Mouse (Mus musculus): Measurements from ENCODE around the gene Six4. TPM values are rescaled to one million over a fixed set of nuclear protein-coding genes. Genes with fewer than 3 reads are reported as not detected.

Six4 gene
- polyA plus RNA-seq, 1 experiment, result 4.9 TPM

DNA sequence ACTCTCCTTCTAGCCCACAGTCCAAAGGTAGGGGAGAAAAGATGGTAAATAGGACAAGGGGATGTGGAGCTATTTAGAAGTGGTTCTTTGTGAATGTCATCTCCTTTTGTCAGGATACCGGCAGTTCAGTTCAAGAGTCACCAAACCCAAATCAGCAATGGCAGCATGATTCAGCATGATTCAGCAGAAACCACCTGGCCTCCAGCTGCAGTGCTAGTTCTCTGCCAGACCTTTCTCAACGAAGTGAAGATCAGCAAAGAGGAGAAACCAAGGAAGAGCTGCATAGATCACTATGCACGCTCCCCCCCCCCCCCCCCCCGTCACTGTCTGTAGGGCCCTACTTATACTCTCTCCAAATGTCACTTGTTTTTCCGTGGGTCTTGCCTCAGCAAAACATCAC, 24.3 kb downstream of the Six4 start:
- H3K36me3 ChIP-seq (ENCODE audit: control insufficient read depth, insufficient read depth), result no peaks in the 10 kb centered on the region
- H3K27me3 ChIP-seq (ENCODE audit: control insufficient read depth, insufficient read depth, insufficient read length), result no peaks in the 10 kb centered on the region
- no peak overlapping the region for H3K4me2 ChIP-seq (ENCODE audit: low read depth)
- TF ChIP-seq REST (IDR thresholded peaks at IDR 0.05; ENCODE audit: insufficient read depth, insufficient read length) (no peak), TCF3 (IDR thresholded peaks at IDR 0.05; ENCODE audit: insufficient read length, low read depth) (no peak), USF1 (IDR thresholded peaks at IDR 0.05; ENCODE audit: low read depth) (no peak), TCF12 (IDR thresholded peaks at IDR 0.05; ENCODE audit: insufficient read depth, poor library complexity, severe bottlenecking) (no peak), POLR2A (IDR thresholded peaks at IDR 0.05; ENCODE audit: insufficient read length, low read depth) (no peak), POLR2AphosphoS2 (IDR thresholded peaks at IDR 0.05; ENCODE audit: insufficient read length, low read depth) (no peak), MYOD1 (IDR thresholded peaks at IDR 0.05; ENCODE audit: control insufficient read depth in 1 of 3, insufficient read length in 2 of 3, low read depth in 2 of 3) (no peak), SRF (IDR thresholded peaks at IDR 0.05; ENCODE audit: control insufficient read depth, insufficient read length, low read depth) (no peak)
- H3K79me2 ChIP-seq (ENCODE audit: control insufficient read depth, insufficient read depth), result no peaks in the 10 kb centered on the region
- no peak overlapping the region for H3K4me3 ChIP-seq
- no peak overlapping the region for H3ac ChIP-seq (ENCODE audit: control insufficient read depth, insufficient read length)

DNA sequence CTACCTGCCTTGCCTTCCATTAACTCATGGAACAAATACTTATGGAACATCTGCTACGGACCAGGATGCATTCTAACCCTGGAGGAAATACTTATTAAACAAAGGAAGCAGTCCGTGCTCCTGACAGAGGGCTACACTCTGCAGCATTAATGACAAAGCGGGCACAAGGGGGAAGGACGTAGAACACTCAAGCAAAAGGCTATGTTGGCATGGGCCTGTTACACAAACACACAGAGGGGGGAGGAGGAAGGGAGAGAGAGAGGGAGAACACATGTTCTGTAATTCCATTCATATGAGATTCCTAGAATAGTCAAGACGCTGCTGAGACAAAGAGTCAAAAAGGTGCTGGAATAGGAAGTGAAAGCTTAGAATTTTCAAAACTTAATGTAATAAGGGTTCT, 24.8 kb downstream of the Six4 start:
- no peak for TF ChIP-seq MYOG (IDR thresholded peaks at IDR 0.05; ENCODE audit: control insufficient read depth in 1 of 3, insufficient read depth in 1 of 3, insufficient read length in 2 of 3, low read depth in 2 of 3)
- TF ChIP-seq CEBPB (IDR thresholded peaks at IDR 0.05; ENCODE audit: insufficient read depth, poor library complexity, severe bottlenecking), result no peak
- no peak for TF ChIP-seq POLR2AphosphoS2 (IDR thresholded peaks at IDR 0.05; ENCODE audit: insufficient read length, low read depth)
- no peak for TF ChIP-seq SRF (IDR thresholded peaks at IDR 0.05; ENCODE audit: control insufficient read depth, insufficient read length, low read depth)
- TF ChIP-seq E2F4 (IDR thresholded peaks at IDR 0.05; ENCODE audit: insufficient read depth), result no peak
- TF ChIP-seq REST (IDR thresholded peaks at IDR 0.05; ENCODE audit: insufficient read depth, insufficient read length), result no peak
- no peak for TF ChIP-seq POLR2A (IDR thresholded peaks at IDR 0.05; ENCODE audit: insufficient read length, low read depth)
- TF ChIP-seq USF1 (IDR thresholded peaks at IDR 0.05; ENCODE audit: low read depth), result no peak
- no peak for TF ChIP-seq MAX (IDR thresholded peaks at IDR 0.05; ENCODE audit: low read depth)
- no peak for TF ChIP-seq MYOD1 (IDR thresholded peaks at IDR 0.05; ENCODE audit: control insufficient read depth in 1 of 3, insufficient read length in 2 of 3, low read depth in 2 of 3)
- no peak for TF ChIP-seq TCF12 (IDR thresholded peaks at IDR 0.05; ENCODE audit: insufficient read depth, poor library complexity, severe bottlenecking)
- TF ChIP-seq TCF3 (IDR thresholded peaks at IDR 0.05; ENCODE audit: insufficient read length, low read depth), result no peak
- no peak overlapping the region for H3K4me2 ChIP-seq (ENCODE audit: low read depth)
- no peaks in the 10 kb centered on the region for H3K79me2 ChIP-seq (ENCODE audit: control insufficient read depth, insufficient read depth)

DNA sequence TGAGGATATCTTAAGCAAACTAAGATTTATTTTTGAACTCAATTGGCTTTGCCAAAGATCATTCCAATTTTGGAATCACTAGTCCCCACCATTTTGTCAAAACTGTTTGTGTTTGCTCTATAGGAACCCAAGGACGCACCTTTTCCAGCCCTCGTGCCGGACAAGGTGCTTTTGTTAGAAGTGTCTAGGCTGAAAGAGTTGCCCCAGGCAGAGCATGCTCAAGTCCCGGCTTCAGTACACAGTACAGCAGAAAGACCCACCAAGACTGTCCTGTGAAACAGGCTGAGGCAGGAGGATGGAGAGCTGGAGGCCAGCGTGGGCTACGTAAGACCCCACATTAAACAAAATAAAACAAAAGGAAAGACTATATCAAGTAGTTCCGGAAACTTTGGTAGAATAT, 26.2 kb downstream of the Six4 start:
- no peak overlapping the region for H3K4me2 ChIP-seq (ENCODE audit: low read depth)
- H3K79me2 ChIP-seq (ENCODE audit: control insufficient read depth, insufficient read depth), result no peaks in the 10 kb centered on the region
- H3ac ChIP-seq (ENCODE audit: control insufficient read depth, insufficient read length), result no peak overlapping the region
- no peak for TF ChIP-seq MYOD1 (IDR thresholded peaks at IDR 0.05; ENCODE audit: control insufficient read depth in 1 of 3, insufficient read length in 2 of 3, low read depth in 2 of 3)
- TF ChIP-seq POLR2AphosphoS2 (IDR thresholded peaks at IDR 0.05; ENCODE audit: insufficient read length, low read depth), result no peak
- TF ChIP-seq USF1 (IDR thresholded peaks at IDR 0.05; ENCODE audit: low read depth), result no peak
- no peak for TF ChIP-seq POLR2A (IDR thresholded peaks at IDR 0.05; ENCODE audit: insufficient read length, low read depth)
- TF ChIP-seq SRF (IDR thresholded peaks at IDR 0.05; ENCODE audit: control insufficient read depth, insufficient read length, low read depth), result no peak
- no peak for TF ChIP-seq MAX (IDR thresholded peaks at IDR 0.05; ENCODE audit: low read depth)
- no peak for TF ChIP-seq REST (IDR thresholded peaks at IDR 0.05; ENCODE audit: insufficient read depth, insufficient read length)
- TF ChIP-seq TCF3 (IDR thresholded peaks at IDR 0.05; ENCODE audit: insufficient read length, low read depth), result no peak
- TF ChIP-seq CEBPB (IDR thresholded peaks at IDR 0.05; ENCODE audit: insufficient read depth, poor library complexity, severe bottlenecking), result no peak
- no peak for TF ChIP-seq TCF12 (IDR thresholded peaks at IDR 0.05; ENCODE audit: insufficient read depth, poor library complexity, severe bottlenecking)
- no peak for TF ChIP-seq E2F4 (IDR thresholded peaks at IDR 0.05; ENCODE audit: insufficient read depth)
- no peak for TF ChIP-seq MYOG (IDR thresholded peaks at IDR 0.05; ENCODE audit: control insufficient read depth in 1 of 3, insufficient read depth in 1 of 3, insufficient read length in 2 of 3, low read depth in 2 of 3)
- no peaks in the 10 kb centered on the region for H3K27me3 ChIP-seq (ENCODE audit: control insufficient read depth, insufficient read depth, insufficient read length)
- no peak overlapping the region for H3K4me3 ChIP-seq
- no peaks in the 10 kb centered on the region for H3K36me3 ChIP-seq (ENCODE audit: control insufficient read depth, insufficient read depth)

More for the DNA sequence above, 24.8 kb downstream of the Six4 start:
- Histone ChIP-seq H3K36me3 (ENCODE audit: control insufficient read depth, insufficient read depth) (no peaks in the 10 kb centered on the region), H3ac (ENCODE audit: control insufficient read depth, insufficient read length) (no peak overlapping the region), H3K27me3 (ENCODE audit: control insufficient read depth, insufficient read depth, insufficient read length) (no peaks in the 10 kb centered on the region), H3K4me3 (no peak overlapping the region)

DNA sequence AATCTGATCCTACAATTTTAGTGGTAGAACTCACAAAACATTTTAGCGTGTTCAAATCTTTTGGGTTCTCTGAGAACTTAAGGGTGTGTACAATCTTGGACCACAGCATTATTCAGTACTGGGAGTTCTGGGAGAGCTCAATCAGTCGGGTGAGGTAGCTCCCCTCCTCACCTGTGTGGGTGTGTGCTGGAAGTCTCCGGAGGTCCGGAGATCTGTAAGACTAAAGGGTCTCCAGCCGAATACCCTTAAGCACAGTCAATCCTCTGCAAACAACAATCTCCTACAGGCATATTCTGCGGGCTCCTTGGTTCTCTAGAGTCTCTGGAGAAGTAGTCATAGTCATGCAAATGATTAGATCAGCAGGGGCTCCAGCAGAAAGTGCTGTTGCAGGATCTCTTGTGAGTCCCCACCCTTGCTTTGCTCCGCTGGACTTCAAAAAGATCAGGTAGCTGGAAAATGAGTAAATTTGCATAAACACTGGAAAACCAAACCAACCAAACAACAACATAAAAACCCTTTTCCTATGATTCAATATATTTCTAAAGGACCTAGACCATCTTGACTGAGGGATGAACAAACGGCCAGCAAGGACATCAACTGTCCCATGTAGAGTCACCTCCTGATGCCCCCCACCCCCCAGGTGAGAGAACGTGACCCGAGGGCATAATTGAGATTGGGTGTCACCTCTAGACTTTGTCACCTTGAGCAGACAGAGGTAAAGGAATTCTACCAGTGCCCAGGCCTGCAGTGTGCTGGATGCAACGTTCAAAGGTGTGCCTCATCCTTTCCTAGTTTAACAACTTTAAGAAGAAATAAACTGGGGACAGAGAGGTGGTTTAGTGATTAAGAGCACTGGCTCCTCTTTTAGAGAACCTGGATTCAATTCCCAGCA, 27.3 kb downstream of the Six4 start:
- H3K36me3 ChIP-seq (ENCODE audit: control insufficient read depth, insufficient read depth), result no peaks in the 10 kb centered on the region
- H3K4me3 ChIP-seq, result no peak overlapping the region
- no peaks in the 10 kb centered on the region for H3K79me2 ChIP-seq (ENCODE audit: control insufficient read depth, insufficient read depth)
- H3ac ChIP-seq (ENCODE audit: control insufficient read depth, insufficient read length), result no peak overlapping the region
- no peak overlapping the region for H3K4me2 ChIP-seq (ENCODE audit: low read depth)
- TF ChIP-seq REST (IDR thresholded peaks at IDR 0.05; ENCODE audit: insufficient read depth, insufficient read length) (no peak), MYOD1 (IDR thresholded peaks at IDR 0.05; ENCODE audit: control insufficient read depth in 1 of 3, insufficient read length in 2 of 3, low read depth in 2 of 3) (no peak), MYOG (IDR thresholded peaks at IDR 0.05; ENCODE audit: control insufficient read depth in 1 of 3, insufficient read depth in 1 of 3, insufficient read length in 2 of 3, low read depth in 2 of 3) (no peak), USF1 (IDR thresholded peaks at IDR 0.05; ENCODE audit: low read depth) (no peak), E2F4 (IDR thresholded peaks at IDR 0.05; ENCODE audit: insufficient read depth) (no peak), MAX (IDR thresholded peaks at IDR 0.05; ENCODE audit: low read depth) (no peak), TCF12 (IDR thresholded peaks at IDR 0.05; ENCODE audit: insufficient read depth, poor library complexity, severe bottlenecking) (no peak), POLR2A (IDR thresholded peaks at IDR 0.05; ENCODE audit: insufficient read length, low read depth) (no peak), CEBPB (IDR thresholded peaks at IDR 0.05; ENCODE audit: insufficient read depth, poor library complexity, severe bottlenecking) (no peak), POLR2AphosphoS2 (IDR thresholded peaks at IDR 0.05; ENCODE audit: insufficient read length, low read depth) (no peak), SRF (IDR thresholded peaks at IDR 0.05; ENCODE audit: control insufficient read depth, insufficient read length, low read depth) (no peak), TCF3 (IDR thresholded peaks at IDR 0.05; ENCODE audit: insufficient read length, low read depth) (no peak)
- H3K27me3 ChIP-seq (ENCODE audit: control insufficient read depth, insufficient read depth, insufficient read length), result no peaks in the 10 kb centered on the region
